Mouse (Mus musculus): ENCODE measurements around the gene Tspan9.
A peak's percentile ranks its signal among the peaks of the same experiment; 100 is the strongest.

The Tspan9 gene

DNA sequence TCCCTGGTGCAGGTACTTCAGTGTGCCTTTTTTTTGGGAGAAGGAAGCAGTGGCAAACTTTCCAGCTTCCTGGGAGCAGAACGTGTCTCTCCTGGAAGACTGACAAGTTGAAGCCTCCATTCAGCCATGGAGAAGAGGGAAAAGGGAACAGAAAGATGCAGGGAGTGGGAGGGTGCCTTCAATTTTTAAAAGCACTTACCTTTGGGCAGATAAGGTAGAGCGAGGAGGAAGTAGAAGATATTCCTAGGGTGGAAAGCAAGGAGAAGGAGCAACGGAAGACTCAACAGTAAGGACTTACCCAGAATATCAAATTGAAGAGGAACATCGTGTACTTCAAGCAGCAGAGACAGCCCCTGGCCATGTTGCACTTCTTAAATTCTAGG lies 109.5 kb downstream of the Tspan9 start:
- DNase-seq: no peak

DNA sequence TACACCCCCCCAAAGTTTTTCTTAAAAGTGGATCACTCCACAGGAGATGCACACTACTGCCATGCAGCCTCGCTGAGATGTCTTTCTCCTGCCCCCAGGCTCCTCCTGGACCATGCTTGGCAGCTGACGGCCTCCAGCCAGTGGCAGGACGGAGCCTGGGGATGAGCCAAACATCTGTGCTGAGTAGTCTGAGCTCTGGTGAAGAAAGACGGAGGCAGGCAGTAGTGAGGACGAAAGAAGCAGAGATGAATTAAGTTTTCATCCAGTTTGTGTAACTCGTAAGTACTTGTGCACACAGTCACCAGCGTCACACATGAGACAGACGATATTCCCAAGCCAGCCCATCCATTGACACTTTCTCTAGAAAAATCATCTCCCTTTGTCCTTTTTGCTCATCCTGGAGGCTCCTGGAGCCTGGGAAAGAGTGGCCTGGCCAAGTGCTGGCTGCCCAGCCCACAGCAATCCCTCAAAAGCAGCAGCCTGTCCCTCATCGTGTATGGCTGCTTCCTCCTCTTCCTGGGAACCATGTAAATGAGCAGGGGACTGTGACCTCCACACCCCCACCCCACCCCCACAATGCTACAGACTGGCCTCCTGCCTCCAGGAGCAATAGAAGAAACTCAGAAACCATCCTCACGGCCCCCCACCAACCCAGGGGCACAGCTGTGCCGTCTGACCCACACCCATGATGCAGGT lies 110.1 kb downstream of the Tspan9 start:
- peak; percentile 57 for DNase-seq

DNA sequence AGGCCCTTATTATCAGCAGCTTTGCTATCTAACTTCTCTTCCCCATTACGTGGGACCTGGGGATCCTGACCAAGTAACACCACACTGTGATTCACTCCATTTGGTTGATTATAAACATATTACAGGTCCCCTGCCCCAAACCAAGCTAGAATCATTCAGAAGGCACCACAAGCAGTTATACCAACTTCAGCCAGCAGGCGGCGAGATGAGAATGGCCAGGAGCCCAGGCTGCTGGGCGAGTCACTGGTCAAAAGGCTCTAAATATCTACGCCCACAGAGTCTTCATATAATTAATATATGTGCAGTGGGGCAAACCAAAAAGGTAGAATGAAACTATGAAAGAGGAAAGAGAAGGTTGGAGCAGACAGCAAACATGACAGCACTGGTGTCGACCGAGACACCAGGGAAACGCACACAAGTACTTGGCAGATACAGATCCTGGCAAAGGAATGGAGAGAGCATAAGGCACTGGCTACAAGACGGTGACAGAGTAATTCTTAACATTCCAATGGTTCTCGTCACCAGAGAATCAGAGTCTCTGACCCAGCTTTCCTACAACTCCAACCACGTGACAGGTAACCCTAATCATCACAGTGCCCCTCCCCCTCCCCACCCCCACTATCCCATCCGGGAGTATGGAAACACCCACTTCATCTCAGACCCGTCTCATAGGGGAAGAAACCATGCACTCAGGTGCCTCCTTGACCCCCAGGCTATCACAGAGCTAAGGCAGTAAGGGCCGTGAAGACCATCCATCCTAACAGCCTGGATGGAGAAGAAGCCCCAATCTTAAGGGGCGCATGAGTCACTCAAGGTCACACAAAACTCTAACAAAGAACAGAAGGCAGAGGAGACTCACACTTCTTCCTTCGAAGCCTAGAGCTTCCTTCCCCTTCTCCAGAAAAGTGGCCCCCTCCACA lies 110.9 kb downstream of the Tspan9 start:
- peak; percentile 96 for DNase-seq

DNA sequence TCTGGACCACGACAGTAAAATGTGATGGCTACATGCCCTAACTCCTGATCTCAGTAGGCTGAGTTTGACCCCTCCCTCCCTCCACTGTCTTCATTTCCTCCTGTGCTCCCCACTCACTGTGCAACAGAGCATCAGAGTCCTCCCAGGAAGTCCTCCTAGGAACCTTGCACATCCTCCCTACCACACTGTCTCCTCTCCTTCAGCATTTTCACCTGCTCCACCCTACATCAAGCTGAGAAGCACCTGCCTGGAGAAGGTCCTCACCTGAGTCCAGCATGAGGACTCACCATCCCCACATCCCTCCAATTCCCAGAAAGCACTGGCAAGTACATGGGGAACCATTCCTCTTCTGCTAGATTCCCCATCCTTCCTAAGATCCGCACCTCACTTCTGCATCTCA lies 111.8 kb downstream of the Tspan9 start:
- DNase-seq: no peak

DNA sequence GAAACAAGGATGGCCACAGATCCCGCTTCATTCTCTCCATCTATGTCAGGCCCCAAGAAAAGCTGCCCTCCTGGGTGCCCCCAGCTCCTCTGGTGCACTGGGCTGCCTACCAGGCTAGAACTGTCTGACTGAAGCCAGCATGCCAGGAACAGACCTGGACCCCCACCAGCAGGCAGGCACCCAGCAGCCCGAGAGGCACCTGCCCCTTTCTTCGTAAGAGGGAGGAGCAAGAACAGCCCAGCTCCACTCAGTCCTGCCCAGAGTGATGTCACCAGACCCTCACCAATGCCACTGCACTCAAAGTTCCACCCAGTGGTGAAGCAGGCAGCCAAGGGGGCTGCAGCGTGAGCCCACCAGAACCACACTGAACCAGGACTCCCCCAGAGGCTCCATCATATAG lies 112.3 kb downstream of the Tspan9 start:
- DNase-seq: peak; percentile 82

DNA sequence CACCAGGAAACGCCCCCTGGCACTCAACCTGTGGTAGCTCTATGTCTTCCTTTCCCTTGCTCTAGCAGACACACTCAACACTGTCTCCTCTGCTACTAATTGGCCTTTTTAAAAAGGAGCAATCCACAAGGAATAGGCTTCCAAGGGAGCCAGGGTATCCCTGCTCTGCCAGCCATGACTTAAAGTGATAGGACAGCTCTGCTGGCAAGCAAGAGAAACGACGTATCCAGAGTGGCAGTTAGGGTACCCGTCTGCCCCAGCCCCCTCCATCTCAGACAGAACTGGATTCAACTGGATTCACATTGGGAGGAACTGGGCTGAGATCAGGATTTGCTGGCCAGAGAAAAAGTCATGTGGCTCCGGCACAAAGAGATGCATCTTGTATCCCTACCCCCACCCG lies 112.9 kb downstream of the Tspan9 start:
- DNase-seq: peak; percentile 45

DNA sequence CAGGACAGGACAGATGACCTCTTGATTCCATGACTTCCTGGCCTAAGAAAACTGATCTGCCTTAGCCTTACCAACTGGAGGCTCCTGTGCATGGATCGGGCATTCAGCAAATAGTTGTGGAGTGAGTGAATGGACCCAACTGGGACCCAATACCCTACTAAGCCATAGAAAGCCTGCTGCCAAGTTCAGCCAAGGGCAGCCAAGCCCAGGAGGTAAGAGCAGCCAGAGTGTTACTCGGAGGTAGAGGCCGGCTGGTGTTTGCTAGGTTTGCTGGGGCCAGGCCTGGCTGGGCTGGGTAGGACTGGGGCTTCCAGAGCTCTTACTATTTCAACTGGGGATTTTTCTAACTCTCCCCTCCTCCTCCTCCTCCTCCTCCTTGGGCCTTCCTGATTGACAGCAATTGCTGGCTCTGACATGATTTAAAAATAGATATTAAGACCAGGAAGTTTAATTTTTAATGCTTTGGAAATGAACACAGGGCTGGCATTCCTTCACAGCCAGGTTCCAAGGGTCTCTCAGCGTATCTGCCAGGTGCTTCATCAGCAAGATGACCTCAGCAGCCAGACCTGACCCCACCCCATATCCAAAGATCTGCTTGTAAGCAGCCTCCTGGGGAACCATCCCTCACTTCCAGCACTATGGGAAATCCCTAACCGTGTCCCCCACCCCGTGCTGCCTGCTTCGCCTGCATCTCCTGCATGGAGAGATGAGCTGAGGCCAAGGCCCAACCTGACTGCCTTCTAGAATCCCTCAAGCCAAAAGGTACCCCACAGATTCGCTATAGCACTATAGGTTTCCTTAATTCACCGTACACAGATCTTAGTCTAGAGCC lies 113.7 kb downstream of the Tspan9 start:
- peak; percentile 42 for DNase-seq

DNA sequence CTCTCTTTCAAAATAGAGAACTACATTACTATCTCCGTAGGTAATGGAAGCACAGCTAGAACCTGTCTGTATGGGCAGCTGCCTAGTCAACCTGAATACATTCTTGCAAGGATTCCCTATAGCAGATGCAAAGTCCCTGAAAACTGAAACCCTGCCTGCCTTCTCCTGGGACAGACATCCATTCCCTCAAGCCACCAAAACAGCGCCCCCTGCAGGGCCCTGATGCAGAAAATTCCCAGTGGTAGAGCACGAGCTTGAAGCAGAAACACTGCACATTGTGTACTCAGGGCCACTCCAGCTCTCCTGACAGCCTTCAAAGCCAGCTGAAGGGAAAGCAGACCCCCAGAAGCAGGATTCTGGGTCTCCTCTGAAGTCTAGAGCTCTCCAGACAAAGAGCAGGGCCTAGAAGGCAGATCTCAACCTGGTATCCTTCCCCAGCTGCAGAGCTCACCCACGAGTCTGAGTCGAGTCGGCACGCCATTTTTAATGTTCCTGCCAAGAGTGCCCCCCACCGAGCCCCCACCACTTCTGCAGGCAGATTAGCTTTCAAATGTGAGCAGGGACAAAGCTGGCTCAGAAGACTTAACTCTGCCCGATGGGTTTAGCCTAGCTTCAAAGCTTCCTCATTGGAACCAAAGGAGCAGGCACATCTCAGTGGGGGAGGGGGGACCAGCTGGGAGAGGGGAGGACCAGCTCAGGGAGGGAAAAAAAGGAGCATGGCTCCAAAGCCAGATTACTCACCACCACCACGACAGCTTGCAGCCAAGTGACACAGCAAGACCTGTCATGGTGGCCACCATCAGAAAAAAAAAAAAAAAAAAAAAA lies 115.1 kb downstream of the Tspan9 start:
- DNase-seq: peak; percentile 84

DNA sequence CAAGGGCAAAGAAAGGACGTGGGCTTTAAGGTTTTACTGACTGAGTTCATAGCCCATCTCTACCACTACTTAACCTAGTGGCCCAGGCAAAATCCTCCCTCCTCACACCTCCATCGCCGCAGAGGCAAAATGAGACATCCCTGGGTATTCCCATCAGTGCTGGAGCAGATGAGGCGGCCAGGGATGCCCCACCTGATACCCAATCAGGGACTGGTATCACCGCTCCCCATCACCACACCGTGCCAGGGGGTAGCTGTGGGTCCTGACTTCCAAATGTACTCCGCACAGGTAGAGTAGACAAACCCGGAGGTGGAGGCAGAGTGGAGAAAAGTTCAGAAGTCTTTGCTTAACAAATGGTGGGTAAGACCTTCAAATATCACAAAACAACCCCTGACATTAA lies 117.4 kb downstream of the Tspan9 start:
- no peak for DNase-seq

DNA sequence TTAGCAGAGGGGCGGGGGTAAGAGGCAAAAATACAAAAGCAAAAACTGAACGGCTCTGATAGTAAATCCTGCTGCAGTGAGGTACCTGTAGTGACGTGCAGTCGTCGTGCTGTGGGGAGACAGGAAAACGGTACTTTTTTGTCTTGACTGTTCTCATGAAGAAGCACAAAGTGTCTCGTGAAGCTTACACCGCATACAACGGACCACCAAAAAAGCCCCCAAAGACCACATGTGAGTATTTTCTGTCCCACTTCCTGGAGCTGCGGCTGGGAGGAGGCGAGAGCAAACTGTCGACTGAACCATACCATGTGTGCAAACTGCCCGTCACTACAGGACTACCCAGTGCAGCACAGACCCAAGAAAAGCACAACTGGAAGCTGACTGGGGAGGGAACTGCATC lies 117.8 kb downstream of the Tspan9 start:
- no peak for DNase-seq

DNA sequence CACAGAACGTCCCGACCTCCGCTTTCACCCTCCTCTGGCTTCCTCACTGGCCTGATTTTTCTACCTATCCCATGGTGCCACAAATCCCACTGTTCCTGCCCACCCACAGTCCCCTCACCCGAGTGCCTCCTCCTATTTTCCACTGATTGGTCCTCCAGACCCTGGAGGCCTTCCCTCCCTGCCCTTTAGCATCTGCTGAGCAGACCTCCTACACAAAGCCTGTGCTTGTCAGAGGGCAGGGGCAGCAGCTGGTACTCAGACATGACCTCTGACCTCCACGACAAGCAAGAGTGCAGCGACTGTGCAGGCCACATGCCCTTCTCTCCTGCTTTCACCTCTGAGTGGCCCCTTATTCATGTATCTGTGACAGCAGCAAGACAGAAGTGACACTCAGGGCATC lies 121.2 kb downstream of the Tspan9 start:
- no peak for DNase-seq

DNA sequence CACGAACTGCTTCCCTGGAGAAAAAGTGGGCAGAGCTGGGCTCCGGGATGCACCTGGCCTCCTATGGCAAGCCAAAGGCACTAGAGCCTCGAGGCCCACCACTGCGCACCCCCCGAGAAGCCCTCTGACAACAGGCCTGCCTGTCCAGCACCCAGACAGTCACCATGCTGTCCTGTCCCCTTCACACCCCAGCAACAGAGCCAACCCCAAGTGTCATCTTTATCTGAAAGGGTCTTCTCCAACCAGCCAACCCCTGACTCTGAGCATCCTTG lies 121.5 kb downstream of the Tspan9 start:
- DNase-seq: no peak

DNA sequence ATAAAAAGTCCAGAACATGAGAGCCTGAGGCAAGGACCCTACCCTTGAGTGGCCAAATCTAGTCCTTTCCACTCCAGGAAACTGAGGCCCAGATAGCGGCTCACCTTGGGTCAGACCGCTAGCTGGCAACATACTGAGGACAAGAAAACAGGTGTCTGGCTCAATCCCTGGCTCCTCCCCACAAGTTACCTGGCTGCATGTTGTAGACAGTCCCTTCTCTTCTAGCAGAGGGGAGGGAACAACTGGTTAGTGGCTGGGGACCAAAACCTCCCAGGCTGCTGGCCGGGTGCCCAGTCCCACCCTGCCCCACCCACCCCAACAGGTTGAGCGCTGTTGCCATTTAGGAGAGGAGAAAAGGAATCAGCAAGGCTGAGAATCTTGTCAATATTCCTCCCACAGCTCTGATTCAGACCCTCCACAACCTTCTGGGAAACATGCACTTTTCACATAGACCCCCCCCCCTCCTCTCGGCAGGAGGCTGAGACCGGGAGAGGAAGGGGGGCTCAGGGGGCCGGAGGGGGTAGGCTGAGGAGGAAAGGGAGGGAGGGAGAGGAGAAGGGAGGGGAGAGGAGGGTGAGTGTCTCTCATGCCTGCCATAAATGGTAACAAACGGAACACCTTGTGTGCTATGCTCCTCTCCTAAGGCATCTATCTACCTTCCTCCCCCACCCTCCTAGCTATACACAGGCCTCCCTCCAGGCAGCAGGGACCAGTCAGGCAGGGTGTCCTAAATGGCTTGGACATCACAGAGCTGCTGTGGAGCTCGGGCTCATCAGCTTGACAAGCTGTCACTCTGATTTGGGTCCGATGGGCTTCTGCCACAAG lies 122.1 kb downstream of the Tspan9 start:
- no peak for DNase-seq

DNA sequence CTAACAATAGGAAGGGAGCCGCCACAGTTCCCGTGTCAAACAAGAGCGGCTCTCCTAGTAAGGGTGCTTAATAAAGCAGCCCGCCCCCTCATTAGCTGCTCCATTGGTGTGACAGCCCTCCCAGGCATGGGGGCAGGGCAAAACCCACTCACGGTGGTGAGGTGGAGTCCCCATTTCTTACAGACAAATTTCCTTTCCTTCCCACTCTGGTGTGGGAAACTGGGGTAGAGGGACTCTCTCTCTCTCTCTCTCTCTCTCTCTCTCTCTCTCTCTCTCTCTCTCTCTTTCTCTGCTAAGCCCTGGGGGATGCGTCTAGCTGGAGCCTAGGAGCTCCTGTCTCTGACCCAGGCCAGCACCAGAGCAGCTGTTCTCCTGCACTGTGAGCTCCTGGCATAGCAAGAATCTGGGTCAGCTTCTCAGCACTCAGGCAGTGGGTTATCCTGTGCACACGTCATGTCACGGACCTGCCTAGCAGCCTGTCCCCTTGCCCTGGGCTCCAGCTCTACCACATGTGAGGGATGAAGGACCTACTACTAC lies 122.8 kb downstream of the Tspan9 start:
- DNase-seq: no peak

DNA sequence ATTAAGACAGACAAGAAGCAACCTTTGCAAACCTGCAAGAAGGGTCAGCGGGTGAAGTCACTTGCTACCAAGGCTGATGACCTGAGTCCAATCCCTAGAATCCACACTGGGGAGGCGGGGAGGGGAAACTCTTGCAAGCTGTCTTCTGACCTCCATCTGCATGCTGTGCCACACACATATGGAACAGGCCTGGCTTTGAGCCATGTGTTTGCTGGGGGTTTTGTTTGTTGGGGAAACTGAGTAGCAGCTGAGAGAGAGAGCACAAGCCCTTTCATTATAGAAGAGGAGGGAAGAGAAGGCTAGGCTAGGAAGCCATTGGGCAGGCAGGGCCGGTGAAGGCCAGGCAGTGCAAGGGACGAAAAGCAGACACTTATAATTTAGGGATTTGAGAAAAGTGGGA lies 123.3 kb downstream of the Tspan9 start:
- DNase-seq: no peak

DNA sequence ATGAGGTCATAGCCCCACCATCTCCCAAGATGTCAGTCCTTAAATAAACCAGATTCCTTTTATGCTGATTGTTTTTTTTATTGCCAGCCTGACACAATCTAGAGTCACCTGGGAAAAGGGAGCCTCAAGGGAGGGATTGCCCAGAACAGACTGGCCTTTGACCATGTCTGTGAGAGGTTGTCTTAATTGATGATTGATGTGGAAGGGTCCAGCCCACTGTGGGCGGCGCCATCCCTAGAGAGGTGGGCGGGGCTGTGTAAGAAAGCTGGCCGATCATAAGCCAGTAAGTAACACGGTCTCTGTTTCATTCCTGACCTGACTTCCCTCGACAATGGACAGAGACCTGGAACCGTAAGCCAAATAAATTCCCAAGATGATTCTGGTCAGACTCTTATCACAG lies 124.3 kb downstream of the Tspan9 start:
- no peak for DNase-seq

DNA sequence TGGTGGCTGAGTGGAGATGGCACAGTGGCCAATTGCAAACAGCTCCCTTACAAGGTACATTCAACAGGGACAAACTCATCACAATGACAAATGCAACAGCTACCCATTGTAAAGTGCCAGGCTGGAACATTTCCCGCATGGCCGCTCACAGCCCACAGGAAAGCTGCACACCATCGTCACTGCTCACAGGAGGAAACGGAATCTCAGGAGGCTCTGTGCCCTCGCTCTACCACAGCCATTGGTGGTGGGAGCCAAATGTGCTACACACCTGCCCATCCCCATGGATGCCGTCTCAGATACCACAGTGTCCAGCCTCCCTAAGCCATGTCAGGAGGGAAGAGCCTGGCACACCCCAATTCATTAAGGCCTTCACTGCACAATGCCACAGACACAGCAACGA lies 128.1 kb downstream of the Tspan9 start:
- DNase-seq: no peak

DNA sequence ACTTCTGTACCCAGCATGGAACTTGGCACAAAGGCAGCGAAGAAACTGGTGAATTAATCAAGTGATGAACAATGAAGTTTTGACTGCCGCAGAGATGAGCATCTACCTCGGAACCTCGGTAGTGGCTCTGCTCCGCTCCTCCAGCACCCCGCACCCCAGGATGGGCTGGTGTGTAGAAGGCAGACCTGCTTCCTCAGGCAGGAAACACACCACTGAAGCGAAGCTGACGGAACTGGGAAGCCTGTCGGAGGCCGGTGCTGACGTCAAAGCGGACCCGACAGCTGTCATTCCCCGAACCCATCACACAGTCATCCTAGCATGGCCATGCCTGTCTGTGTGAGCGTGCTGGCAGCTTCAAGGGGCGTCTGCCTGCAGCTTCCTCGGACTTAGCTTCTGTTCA lies 131.6 kb downstream of the Tspan9 start:
- DNase-seq: no peak

DNA sequence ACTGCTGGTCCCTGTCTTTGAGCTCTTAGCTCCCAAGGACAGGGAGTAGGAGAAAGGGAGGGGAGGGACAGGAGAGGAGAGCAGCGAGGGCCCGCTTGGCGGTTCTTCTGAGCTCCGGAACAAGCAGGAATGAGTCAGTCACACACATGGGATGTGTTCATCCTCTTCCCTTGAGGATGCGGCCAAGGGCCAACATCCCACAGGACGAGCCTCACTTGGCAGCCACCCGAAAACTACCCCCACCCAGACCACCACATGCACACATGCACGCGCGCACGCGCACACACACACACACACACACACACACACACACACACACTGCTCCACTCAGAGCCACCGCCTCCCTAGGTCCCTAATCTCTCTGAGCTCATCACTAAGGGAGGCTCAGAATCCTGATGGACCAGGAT lies 132.3 kb downstream of the Tspan9 start:
- peak; percentile 71 for DNase-seq

DNA sequence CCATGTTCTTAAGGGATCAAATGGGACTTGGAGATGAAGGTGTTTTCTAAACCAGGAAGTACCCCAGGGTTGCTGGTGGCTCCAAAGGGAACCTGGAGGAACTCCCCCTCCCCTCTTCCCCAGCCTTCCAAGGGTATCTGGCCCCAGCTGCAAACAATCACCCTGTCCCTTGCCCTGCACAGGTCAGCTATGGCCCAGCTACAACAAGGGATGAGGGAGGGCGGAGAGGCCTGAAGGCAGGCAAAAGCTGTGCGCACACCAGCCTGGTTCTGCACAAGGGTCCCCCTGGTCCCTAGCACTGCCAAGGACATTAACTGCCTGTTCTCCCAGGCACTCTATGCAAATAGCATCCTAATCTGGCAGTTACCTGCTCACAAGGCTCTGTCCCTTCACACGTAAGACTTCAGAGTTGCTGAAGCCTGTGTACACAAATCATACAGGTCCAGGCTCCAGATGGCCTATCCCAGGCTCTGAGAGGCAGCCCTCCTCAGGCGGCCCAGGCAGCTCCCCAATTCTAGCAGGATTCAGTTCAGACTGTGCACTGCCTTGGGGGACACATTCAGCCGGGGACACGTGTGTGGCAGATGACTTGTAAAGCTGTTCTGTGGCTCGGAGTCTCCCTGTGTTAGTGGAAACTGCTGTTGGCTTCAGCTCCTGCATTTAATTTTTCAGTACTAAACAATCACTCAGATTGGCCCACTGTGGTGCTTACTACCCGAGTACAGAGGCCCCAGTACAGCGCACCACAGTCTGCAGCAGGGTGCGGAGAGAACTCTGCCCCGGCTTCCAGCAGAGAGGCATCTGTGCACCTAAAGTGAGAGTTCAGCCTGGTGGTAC lies 133.0 kb downstream of the Tspan9 start:
- DNase-seq: no peak

Measured in cerebellum, adult 8-10 months (tissue).